Comparison of ENCODE assay signal across 8 mouse cellular contexts in genomic region chr2:60796969-60797669, GRCm38 (mm10).
DNase-seq lines count a peak whose midpoint lies in the region; ATAC-seq lines count a peak whose summit lies in the region.

No protein-coding gene starts in this region.

- WGBS in embryonic facial prominence, embryonic 11.5 days = 52% methylated on average over 17 of the region's 17 CpGs
- 54% methylated on average over 17 of the region's 17 CpGs for WGBS in embryonic facial prominence, embryonic 10.5 days
- 64% methylated on average over 17 of the region's 17 CpGs for WGBS in embryonic facial prominence, embryonic 12.5 days
- 64% methylated on average over 17 of the region's 17 CpGs for WGBS in hindbrain, embryonic 11.5 days

- no peak overlapping the region for H3K9ac ChIP-seq in embryonic facial prominence, embryonic 11.5 days (replicated peaks; ENCODE audit: low read length)
- no peak overlapping the region for H3K9ac ChIP-seq in embryonic facial prominence, embryonic 12.5 days
- no peak overlapping the region for H3K9ac ChIP-seq in hindbrain, embryonic 11.5 days (ENCODE audit: low read depth, low read length)

- no peak overlapping the region for H3K4me3 ChIP-seq in embryonic facial prominence, embryonic 11.5 days (ENCODE audit: low read depth, low read length)
- no peak overlapping the region for H3K4me3 ChIP-seq in embryonic facial prominence, embryonic 10.5 days
- H3K4me3 ChIP-seq in embryonic facial prominence, embryonic 12.5 days = no peak overlapping the region
- no peak overlapping the region for H3K4me3 ChIP-seq in hindbrain, embryonic 11.5 days (ENCODE audit: low read depth, low read length)

- peak; percentile 76 for ATAC-seq in embryonic facial prominence, embryonic 11.5 days (replicated peaks; ENCODE audit: insufficient number of reproducible peaks, low FRiP score, low TSS enrichment, low read depth)
- peak; percentile 45; the same call in 1 of the 2 replicates for ATAC-seq in embryonic facial prominence, embryonic 12.5 days (ENCODE audit: insufficient number of reproducible peaks, insufficient read depth, low FRiP score, low TSS enrichment)
- peak; percentile 87 for ATAC-seq in hindbrain, embryonic 11.5 days (ENCODE audit: low FRiP score)
- ATAC-seq in megakaryocyte progenitor cell, adult 5-6 weeks (replicated peaks; ENCODE audit: poor library complexity) = peak; percentile 82
- ATAC-seq in activated CD4-positive, CD25-positive, alpha-beta regulatory T cell, adult 4 months = no peak

- H3K4me2 ChIP-seq in embryonic facial prominence, embryonic 11.5 days (ENCODE audit: low read depth, low read length) = no peak overlapping the region
- no peak overlapping the region for H3K4me2 ChIP-seq in embryonic facial prominence, embryonic 12.5 days (replicated peaks)
- H3K4me2 ChIP-seq in hindbrain, embryonic 11.5 days (replicated peaks; ENCODE audit: low read depth, low read length) = no peak overlapping the region

- H3K36me3 ChIP-seq in embryonic facial prominence, embryonic 11.5 days (replicated peaks; ENCODE audit: control insufficient read depth, insufficient read depth, low read depth, low read length) = no peaks in the 10 kb centered on the region
- H3K36me3 ChIP-seq in embryonic facial prominence, embryonic 10.5 days (replicated peaks) = peaks cover 39% of the 10 kb centered on the region
- peaks cover 11% of the 10 kb centered on the region for H3K36me3 ChIP-seq in embryonic facial prominence, embryonic 12.5 days
- H3K36me3 ChIP-seq in hindbrain, embryonic 11.5 days (ENCODE audit: control insufficient read depth, insufficient read depth, low read length) = no peaks in the 10 kb centered on the region

- H3K9me3 ChIP-seq in embryonic facial prominence, embryonic 11.5 days (replicated peaks; ENCODE audit: control insufficient read depth, low read length) = no peaks in the 10 kb centered on the region
- no peaks in the 10 kb centered on the region for H3K9me3 ChIP-seq in embryonic facial prominence, embryonic 10.5 days
- H3K9me3 ChIP-seq in embryonic facial prominence, embryonic 12.5 days = no peaks in the 10 kb centered on the region
- no peaks in the 10 kb centered on the region for H3K9me3 ChIP-seq in hindbrain, embryonic 11.5 days (ENCODE audit: control insufficient read depth, low read length)

- no peaks in the 10 kb centered on the region for H3K27me3 ChIP-seq in embryonic facial prominence, embryonic 11.5 days (ENCODE audit: control insufficient read depth, insufficient read depth, low read length)
- H3K27me3 ChIP-seq in embryonic facial prominence, embryonic 10.5 days (replicated peaks; ENCODE audit: low read depth, poor library complexity, severe bottlenecking) = peaks cover 58% of the 10 kb centered on the region
- no peaks in the 10 kb centered on the region for H3K27me3 ChIP-seq in embryonic facial prominence, embryonic 12.5 days
- no peaks in the 10 kb centered on the region for H3K27me3 ChIP-seq in hindbrain, embryonic 11.5 days (ENCODE audit: control insufficient read depth, insufficient read depth, low read length)

- H3K4me1 ChIP-seq in embryonic facial prominence, embryonic 11.5 days (ENCODE audit: control insufficient read depth, insufficient read depth, low read length) = peaks cover 3% of the 10 kb centered on the region
- peaks cover 55% of the 10 kb centered on the region for H3K4me1 ChIP-seq in embryonic facial prominence, embryonic 10.5 days
- H3K4me1 ChIP-seq in embryonic facial prominence, embryonic 12.5 days = peaks cover 37% of the 10 kb centered on the region
- H3K4me1 ChIP-seq in hindbrain, embryonic 11.5 days (replicated peaks; ENCODE audit: control insufficient read depth, insufficient read depth, low read length) = no peaks in the 10 kb centered on the region; the same call in 1 of the 2 replicates

- no peak for DNase-seq in embryonic facial prominence, embryonic 11.5 days (ENCODE audit: low spot score)
- no peak for DNase-seq in embryonic facial prominence, embryonic 10.5 days (ENCODE audit: low spot score)
- peak; percentile 46 for DNase-seq in hindbrain, embryonic 11.5 days (ENCODE audit: low spot score)
- no peak for DNase-seq in layer of hippocampus, postnatal 36 days
- DNase-seq in yolk sac, embryonic 10.5 days (ENCODE audit: low spot score) = no peak

- no peak overlapping the region for H3K27ac ChIP-seq in embryonic facial prominence, embryonic 11.5 days (replicated peaks; ENCODE audit: low read depth, low read length)
- H3K27ac ChIP-seq in embryonic facial prominence, embryonic 10.5 days (replicated peaks) = no peak overlapping the region
- no peak overlapping the region for H3K27ac ChIP-seq in embryonic facial prominence, embryonic 12.5 days
- H3K27ac ChIP-seq in hindbrain, embryonic 11.5 days (ENCODE audit: low read depth, low read length) = peak overlapping the region; percentile 51; the same call in 1 of the 2 replicates
